Mouse (Mus musculus): ENCODE measurements at regions not wholly inside any gene's neighbourhood (a gene's known extent, or its start where the extent isn't known, plus 50 kb on each side); places are given as distances from the start of the nearest gene placed in this dataset.

GRCm38 (mm10) chr12:71619561-71619960, 211.3 kb upstream of the Daam1 start:
- DNase-seq (ENCODE audit: low read depth in 2 of 2, low spot score in 2 of 2), result no peak

GRCm38 (mm10) chr12:71621542-71621941, 209.3 kb upstream of the Daam1 start:
- no peak for DNase-seq (ENCODE audit: low read depth in 2 of 2, low spot score in 2 of 2)

- no peak for DNase-seq (ENCODE audit: low read depth in 2 of 2, low spot score in 2 of 2)
Measured at GRCm38 (mm10) chr12:71622761-71623160, 208.1 kb upstream of the Daam1 start.

- DNase-seq (ENCODE audit: low read depth in 2 of 2, low spot score in 2 of 2), result no peak
Measured at GRCm38 (mm10) chr12:71623271-71623670, 207.6 kb upstream of the Daam1 start.

- no peak for DNase-seq (ENCODE audit: low read depth in 2 of 2, low spot score in 2 of 2)
Measured at GRCm38 (mm10) chr12:71624076-71624475, 206.8 kb upstream of the Daam1 start.

- no peak for DNase-seq (ENCODE audit: low read depth in 2 of 2, low spot score in 2 of 2)
Measured at GRCm38 (mm10) chr12:71624676-71625075, 206.2 kb upstream of the Daam1 start.

GRCm38 (mm10) chr12:71625115-71625514, 205.8 kb upstream of the Daam1 start:
- DNase-seq (ENCODE audit: low read depth in 2 of 2, low spot score in 2 of 2), result no peak

- DNase-seq (ENCODE audit: low read depth in 2 of 2, low spot score in 2 of 2), result no peak
Measured at GRCm38 (mm10) chr12:71626801-71627200, 204.1 kb upstream of the Daam1 start.

GRCm38 (mm10) chr12:71627421-71628339, 203.2 kb upstream of the Daam1 start:
- no peak for DNase-seq (ENCODE audit: low read depth in 2 of 2, low spot score in 2 of 2)

GRCm38 (mm10) chr12:71628340-71628738, 202.5 kb upstream of the Daam1 start:
- no peak for DNase-seq (ENCODE audit: low read depth in 2 of 2, low spot score in 2 of 2)

GRCm38 (mm10) chr12:71628796-71629195, 202.1 kb upstream of the Daam1 start:
- no peak for DNase-seq (ENCODE audit: low read depth in 2 of 2, low spot score in 2 of 2)

- no peak for DNase-seq (ENCODE audit: low read depth in 2 of 2, low spot score in 2 of 2)
Measured at GRCm38 (mm10) chr12:71630386-71630785, 200.5 kb upstream of the Daam1 start.

- no peak for DNase-seq (ENCODE audit: low read depth in 2 of 2, low spot score in 2 of 2)
Measured at GRCm38 (mm10) chr12:71636300-71636699, 194.6 kb upstream of the Daam1 start.

GRCm38 (mm10) chr12:71637248-71637647, 193.6 kb upstream of the Daam1 start:
- no peak for DNase-seq (ENCODE audit: low read depth in 2 of 2, low spot score in 2 of 2)

- DNase-seq (ENCODE audit: low read depth in 2 of 2, low spot score in 2 of 2), result no peak
Measured at GRCm38 (mm10) chr12:71638246-71638645, 192.6 kb upstream of the Daam1 start.

GRCm38 (mm10) chr12:71640058-71640501, 190.8 kb upstream of the Daam1 start:
- no peak for DNase-seq (ENCODE audit: low read depth in 2 of 2, low spot score in 2 of 2)

- no peak for DNase-seq (ENCODE audit: low read depth in 2 of 2, low spot score in 2 of 2)
Measured at GRCm38 (mm10) chr12:71641486-71641885, 189.4 kb upstream of the Daam1 start.

- no peak for DNase-seq (ENCODE audit: low read depth in 2 of 2, low spot score in 2 of 2)
Measured at GRCm38 (mm10) chr12:71642797-71643337, 188.0 kb upstream of the Daam1 start.

GRCm38 (mm10) chr12:71651251-71651650, 179.6 kb upstream of the Daam1 start:
- no peak for DNase-seq (ENCODE audit: low read depth in 2 of 2, low spot score in 2 of 2)

GRCm38 (mm10) chr12:71693346-71694038, 137.4 kb upstream of the Daam1 start:
- DNase-seq (ENCODE audit: low read depth in 2 of 2, low spot score in 2 of 2), result no peak

- DNase-seq (ENCODE audit: low read depth in 2 of 2, low spot score in 2 of 2), result no peak
Measured at GRCm38 (mm10) chr12:71701753-71702152, 129.1 kb upstream of the Daam1 start.

- no peak for DNase-seq (ENCODE audit: low read depth in 2 of 2, low spot score in 2 of 2)
Measured at GRCm38 (mm10) chr12:71702181-71702580, 128.7 kb upstream of the Daam1 start.
